Mouse (Mus musculus) liver, postnatal 0 days (tissue): Measurements from ENCODE around the gene BC030499.

Source experiments
- CTCF ChIP-seq: sonication (generic); IDR thresholded peaks from 2 replicates; pipeline ENCODE4 v1.5.1; 2016; ENCODE audit warnings: antibody characterized with exemption, low read depth
- EP300 ChIP-seq: IDR thresholded peaks from 2 replicates; pipeline ENCODE4 v1.6.1; 2016; ENCODE audit warnings: antibody characterized with exemption, low read depth, mild to moderate bottlenecking

- no peak for TF ChIP-seq CTCF
- TF ChIP-seq EP300: no peak
Observed at GRCm38 (mm10) chr11:78290654-78291053, at the start of gene BC030499.
